Mouse (Mus musculus) mesoderm, embryonic 11.5 days (tissue): ENCODE results near the gene Vmn1r84.

ENCODE experiments used
- DNase-seq: peaks from one replicate; pipeline ENCODE4 v3.0.0-alpha.2; 2012; ENCODE audit warnings: low read depth, low spot score

Gene Vmn1r84

GRCm38 (mm10) chr7:12369173-12369572 lies at the start of gene Vmn1r84:
Gene Vmn1r84 (minus strand): TSS chr7:12369273.
- DNase-seq: no peak

- no peak for DNase-seq
Measured at GRCm38 (mm10) chr7:12329381-12329780, 39.7 kb downstream of the Vmn1r84 start, which contains the start of gene Vmn1r83. Gene Vmn1r83 (minus strand): TSS chr7:12329481.
